Mouse (Mus musculus): ENCODE results near the gene Aox2.

- no peak for TF ChIP-seq CTCF (conservative IDR thresholded peaks at IDR 0.05; ENCODE audit: insufficient read depth, insufficient read length, low read depth, low read length)
- TF ChIP-seq POLR2A (IDR thresholded peaks at IDR 0.05; ENCODE audit: low read depth, low read length): no peak
Observed at GRCm38 (mm10) chr1:58348712-58349111, 70.6 kb downstream of the Aox2 start.

Measured in kidney, adult 2 months (tissue).